Mouse (Mus musculus) 416B (cell line): ENCODE measurements around the gene Cers1.

Source experiments
- DNase-seq: peaks from one replicate; pipeline ENCODE4 v3.0.0; 2011; ENCODE audit warnings: low read depth

Cers1 gene

DNA sequence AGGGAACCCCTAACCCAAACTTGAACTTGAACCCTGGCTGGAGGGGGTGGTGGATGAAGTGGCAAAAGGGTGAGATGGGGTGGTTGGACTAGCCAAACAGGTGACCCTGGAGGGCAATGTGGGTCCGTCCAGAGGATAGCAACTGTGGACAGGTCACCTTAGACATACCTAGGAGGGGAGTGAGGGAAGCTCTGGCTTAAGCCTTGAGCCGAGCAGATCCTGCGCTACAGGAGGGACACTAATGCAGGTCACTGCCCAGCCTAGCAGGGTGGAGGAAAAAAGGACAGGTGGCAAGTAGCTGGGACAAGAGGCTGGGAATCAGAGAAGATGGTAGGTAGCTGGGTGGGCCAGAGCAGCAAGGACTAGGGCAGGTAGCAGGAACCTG is 36.4 kb downstream of the Cers1 start:
- no peak for DNase-seq

DNA sequence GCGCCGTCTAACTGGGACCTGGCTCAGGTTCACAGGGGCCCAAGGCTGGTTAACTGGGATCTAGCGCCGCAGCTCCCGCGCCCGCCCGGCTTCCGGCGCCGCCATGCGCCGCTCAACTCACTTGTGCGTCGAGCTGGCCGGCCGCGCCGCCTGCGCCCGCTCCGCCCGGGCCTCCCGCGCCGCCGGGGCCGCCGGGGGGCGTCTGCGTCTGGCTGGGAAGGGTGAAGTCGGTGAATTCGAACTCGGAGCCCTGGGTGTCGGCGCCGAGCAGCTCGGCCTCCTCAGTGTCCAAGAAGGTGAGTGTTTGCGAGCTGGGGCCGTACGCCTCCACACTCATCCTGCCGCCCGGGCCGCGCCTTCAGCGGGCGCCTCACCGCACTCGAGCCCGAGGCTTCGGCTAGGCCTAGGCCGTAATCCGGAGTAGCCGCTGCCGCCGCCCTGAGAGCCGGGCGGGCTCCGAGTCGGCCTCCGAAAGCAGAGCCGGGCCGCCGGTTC is 37.1 kb downstream of the Cers1 start:
- no peak for DNase-seq

DNA sequence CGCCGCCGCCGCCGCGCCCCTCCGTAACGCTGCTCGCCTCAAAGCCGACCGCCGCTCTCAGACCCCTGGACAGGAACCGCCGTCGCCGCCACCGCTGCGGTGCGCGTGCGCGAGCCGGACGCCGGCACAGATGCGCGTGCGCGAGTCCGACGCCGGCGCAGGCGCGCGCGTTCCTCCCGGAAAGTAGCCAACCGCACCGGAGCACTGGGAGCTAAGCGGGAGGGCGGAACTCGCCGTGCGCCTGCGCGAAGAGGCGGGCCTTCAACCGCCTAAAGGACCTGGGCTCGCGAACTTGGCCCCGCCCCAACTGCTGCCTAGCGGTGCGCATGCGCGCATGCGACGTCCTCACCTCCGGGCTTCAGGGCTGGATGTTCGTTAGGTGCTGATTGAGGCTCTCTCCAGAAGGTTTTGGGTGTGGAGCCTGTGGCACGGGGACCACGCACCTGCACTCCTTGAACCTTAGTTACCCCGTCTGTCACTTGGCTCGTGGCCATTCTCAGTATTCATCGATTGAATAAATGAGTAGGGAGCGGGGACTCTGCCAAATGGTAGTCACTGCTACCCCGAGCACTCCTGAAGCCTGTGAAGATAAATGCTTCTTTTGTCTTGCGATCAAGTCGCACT is 37.7 kb downstream of the Cers1 start, which contains the start of gene Upf1:
Gene Upf1, minus strand, starts transcription at position 85 of the 624 bp plus-strand sequence.
- DNase-seq: peak; percentile 98

DNA sequence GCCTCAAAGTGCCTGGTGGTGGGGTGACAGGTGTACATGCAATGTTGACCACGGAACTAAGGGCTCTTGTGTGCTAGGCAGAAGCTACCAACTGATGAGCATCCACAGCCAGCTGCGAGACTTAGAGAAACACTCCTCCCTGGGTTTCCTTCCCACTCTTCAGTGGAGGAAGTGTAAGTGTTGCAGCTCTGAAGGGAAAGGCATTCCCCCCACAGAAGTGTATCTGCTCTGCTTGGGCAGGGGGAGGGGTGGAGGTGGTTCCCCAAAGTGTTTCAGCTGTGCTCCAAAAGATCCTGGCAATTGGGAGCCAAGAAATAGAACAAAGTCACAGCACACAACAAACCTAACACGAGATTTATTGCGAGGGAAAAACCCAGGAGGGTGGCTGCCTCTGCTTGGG is 38.4 kb downstream of the Cers1 start:
- peak; percentile 49 for DNase-seq

DNA sequence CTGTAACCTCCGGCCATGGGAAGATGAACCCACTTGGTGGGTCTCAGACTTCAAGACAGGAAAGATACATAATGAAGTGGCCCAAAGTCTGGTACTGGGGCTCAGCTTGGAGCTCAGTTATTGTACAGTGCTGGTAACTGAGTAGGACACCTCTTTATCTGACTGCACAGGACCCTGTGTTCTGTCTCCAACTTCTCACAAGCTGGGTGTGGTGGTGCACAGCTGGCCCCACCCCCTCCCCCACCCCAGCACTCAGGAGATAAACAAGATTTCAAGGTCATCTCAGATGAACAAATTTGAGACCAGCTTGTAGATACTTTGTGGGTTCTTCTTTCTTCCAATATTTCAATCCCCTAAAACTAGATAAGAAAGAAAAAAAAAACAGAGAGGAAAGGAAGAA is 40.5 kb downstream of the Cers1 start:
- peak; percentile 28 for DNase-seq

DNA sequence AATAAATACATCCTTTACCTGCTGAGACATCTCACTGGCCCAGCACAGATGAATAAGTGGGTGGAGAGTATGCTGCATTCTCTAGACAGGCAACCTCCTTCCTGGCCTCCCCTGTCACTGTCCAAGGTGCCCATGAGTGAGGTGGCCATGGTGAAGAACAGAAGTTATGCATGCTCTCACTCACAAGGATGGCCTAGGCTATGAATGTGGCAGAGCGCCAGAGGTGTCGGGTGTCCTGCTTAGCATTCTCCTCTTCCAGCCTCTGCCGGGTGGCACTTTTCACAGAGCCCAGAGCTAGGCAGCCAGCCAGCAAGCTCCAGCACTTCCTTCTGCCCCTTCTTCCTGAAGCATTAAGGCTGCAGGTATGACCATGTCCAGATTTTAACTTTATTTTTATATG is 43.8 kb downstream of the Cers1 start:
- DNase-seq: peak; percentile 69

DNA sequence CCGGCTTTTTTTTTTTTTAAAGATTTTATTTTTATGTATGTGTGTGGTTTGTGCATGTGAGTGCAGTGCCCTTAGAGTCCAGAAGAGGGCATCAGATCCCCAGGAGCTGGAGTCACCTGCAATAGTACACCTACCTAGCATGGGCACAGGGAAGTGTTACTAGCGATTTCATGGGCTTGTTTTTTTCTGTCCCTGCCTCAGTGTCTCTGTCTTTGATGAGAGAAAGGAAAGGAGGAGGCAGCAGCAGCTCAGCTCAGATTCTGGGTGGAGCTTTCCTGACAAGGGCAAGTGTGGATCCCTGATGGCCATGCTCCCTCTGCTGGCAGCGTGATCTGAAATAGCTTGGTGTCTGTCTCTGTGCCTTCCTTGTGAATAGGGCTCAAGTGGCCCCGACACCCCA is 45.2 kb downstream of the Cers1 start:
- DNase-seq: peak; percentile 62

DNA sequence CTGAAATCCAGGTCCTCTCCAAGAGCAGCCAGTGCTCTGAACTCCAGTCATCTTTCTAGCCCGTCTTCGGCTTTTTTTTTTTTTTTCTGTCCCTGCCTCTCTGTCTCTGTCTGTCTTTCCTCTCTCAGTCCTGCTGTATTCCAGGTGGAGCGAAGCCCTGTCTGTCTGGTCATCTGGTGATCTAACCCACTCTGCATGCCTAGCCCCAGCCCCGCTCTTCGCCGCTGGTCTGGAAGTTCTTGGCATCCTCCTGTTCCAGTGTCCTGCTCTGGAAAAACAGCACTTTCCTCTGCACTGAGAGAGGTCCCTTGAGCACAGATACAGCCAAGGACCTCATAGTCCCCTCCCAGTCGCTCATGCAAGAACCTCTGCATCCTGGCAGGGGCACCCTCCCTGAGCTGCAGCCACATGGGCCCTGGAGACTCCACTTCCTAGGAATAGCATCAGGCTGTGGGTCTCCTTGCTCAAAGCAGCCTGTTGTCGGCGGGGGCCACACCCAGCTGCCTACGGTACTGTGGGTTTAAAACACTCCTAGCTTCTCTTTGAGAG is 46.0 kb downstream of the Cers1 start:
- DNase-seq: no peak

DNA sequence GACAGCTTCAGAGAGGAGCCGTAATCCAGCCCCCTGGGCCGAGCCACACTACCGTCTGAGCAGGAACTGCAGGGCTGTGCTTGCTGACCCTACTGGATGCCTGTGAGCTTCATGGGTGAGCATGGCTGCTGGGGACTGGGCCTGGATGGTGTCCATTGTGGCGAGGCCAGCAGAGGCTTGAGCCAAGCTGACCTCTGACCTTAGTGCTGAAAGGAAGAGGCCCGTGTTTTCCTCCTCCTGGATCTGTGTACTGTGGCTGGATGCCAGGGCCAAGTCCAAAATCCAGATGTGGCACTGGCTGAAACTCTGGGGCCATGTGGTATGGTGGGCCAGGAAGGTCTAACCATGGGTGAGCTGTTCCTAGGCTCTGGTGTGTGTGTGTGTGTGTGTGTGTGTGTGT is 48.5 kb downstream of the Cers1 start:
- no peak for DNase-seq

DNA sequence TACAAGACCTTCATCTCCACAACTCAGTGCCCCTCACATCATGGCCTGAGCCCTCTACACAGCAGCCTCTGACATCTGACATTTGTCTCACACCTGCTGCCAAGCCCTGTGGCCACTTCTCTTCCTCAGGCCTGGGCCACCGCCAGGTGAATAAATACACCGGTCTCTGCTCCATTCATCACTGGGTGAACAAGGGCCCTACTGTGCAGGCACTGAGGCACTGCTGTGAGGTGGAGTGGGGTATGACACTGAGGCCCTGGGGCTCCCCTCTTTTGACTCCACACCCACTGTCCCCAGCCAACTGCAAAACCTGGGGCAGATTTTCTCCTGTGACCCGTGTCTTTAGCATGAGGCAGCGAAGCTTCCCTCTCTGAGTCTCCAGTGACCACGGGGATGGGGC is 51.0 kb downstream of the Cers1 start:
- no peak for DNase-seq

DNA sequence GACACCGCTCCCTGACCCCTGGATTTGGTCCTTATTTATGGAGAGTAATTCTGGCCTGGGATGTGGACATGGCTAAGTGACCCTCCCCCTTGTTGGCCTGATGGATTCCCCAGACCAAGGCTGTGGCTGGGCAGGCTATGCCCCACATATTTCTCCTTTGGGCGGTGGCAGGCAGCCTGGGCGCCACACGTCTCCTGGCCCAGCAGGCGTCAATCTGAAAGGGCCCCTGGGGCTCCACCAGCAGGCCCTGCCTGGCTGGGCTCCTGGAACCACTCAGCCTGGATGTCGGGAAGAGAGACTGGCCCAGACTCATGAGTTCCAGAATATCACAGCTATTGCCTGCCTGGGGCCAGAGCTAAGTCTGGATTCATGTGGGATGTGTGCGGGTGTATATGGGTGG is 54.9 kb downstream of the Cers1 start:
- no peak for DNase-seq

DNA sequence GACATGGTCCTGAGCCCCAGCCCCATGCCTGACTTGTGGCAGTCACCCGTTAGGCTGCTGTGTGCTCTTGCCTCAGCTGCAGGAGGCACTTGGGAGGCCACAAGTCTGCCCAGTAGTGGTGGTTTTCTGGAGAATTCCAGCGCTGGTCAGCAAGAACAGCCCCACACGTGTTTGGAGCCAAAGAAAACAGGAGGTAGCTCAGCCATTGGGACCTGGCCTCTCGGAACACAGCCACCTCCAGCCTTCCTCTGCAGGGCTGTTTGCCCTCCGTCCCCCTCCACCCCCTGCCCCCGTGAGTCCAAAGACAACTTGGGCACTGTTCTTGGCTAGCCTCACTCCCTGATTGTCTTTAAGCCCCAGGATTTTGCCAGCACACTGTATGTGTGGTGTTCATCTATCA is 56.4 kb downstream of the Cers1 start:
- no peak for DNase-seq

DNA sequence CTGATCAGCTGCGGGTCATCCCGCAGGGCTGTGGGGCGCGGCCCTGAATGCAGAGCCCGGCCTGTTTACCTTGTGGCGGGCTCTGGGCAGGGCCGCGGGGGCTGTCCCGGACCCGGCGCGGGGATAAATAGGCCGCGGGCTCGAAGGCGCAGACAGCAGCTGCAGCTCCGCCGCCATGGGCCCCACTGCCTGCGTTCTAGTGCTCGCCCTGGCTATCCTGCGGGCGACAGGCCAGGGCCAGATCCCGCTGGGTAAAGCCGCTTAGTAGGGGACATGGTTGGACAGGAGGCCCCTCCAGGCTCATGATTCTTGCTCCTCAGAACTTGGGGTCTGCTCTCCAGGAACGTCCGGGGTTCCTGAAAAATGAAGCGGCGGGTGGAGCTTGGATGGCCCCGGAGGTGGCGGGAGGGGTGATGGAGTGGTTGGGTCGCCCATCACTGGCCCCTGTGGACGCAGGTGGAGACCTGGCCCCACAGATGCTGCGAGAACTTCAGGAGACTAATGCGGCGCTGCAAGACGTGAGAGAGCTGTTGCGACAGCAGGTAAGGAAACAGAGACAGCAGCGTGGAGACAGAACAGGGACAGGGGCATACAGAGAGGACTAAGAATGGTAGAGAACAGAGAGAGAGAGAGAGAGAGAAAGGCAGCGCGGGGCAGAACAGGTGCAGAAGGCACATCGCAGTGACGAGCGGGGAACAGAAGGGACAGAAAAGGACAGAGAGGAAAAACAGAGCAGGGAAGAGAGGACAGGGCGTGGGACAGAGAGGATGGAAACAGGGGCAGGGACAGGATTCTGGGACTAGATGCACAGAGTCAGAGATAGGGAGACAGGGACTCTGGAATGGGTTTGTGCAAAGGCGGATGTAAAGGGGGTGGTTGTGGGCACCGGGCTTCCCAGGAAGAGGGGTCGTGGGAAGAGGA is 58.1 kb downstream of the Cers1 start, which contains the start of gene Comp:
Gene Comp, plus strand, starts transcription at position 162 of the 921 bp plus-strand sequence.
- DNase-seq: no peak

DNA sequence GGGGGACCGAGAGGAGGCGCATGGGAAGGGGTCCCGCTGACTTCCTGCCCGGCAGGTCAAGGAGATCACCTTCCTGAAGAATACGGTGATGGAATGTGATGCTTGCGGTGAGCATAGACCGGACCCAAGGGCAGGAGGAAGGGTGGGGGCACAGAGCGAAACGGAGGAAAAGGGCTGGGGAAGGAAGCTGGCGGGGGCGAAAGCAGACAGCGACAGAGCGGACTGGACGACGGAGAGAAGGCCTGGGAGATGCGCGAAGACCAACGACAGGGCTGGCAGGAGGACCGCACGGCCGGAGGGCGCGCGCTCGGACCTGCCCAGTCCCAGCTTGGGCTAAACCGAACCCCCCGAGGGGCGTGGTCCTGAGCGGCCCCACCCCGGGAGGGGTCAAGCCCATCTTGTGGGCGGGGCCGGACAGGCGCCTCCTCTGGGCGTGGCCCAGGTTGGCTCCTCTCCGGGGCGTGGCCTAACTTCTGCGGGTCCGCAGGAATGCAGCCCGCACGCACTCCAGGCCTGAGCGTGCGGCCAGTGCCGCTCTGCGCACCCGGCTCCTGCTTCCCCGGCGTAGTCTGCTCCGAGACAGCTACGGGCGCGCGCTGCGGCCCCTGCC is 58.8 kb downstream of the Cers1 start:
- no peak for DNase-seq

DNA sequence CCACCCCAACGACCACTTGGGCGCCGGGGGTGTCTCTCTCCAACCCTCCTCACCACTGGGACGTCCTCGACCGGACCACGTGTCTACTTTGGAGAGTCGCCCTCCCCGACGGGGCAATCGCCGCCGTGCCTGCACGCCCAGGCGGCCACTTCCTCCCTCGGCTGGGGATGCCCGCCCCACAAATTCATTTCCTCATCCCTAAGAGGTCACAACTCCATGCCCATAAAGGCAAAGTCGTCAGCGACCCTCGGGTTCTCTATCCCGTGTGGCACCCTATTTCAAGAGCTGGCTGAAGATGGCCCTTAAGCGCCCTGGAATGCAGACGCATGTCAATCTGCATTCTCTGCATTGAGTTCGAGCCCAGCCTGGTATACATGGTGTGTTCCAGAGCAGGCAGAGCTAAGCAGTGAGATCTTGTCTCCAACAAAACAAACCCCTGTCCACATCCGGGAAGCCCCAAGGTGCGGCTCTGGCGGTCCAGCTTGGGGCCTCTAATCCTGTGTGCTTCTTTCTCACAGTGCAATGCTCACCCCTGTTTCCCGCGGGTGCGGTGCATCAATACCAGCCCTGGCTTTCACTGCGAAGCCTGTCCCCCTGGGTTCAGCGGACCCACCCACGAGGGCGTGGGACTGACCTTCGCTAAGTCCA is 59.8 kb downstream of the Cers1 start:
- DNase-seq: no peak

DNA sequence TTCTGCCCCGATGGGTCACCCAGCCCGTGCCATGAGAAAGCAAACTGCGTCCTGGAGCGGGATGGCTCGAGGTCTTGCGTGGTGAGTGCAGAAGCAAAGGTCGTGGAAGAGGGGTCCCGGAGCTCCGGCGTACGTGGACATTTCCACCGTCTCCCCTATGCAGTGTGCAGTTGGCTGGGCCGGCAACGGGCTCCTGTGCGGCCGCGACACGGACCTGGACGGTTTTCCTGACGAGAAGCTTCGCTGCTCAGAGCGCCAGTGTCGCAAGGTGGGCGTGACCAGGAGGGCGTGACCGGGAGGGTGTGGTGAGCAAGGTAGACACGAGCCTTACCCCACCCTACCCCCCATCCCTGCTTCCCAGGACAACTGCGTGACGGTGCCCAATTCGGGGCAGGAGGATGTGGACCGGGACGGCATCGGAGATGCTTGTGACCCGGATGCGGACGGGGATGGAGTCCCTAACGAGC is 60.7 kb downstream of the Cers1 start:
- DNase-seq: no peak

DNA sequence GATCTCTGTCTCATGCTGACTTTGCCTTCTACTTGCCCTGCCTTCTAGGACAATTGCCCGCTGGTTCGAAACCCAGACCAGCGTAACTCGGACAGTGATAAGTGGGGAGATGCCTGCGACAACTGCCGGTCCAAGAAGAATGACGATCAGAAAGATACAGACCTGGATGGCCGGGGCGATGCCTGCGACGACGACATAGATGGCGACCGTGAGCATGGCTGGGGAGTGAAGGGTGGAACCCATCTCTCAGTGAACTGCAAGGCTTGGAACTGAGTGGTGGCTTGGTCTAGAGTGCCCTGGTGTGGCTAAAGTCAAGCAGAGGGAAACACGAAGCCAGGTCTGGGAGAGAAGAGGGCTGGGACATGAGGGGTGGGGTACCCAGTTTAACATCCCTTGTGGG is 61.5 kb downstream of the Cers1 start:
- DNase-seq: no peak

DNA sequence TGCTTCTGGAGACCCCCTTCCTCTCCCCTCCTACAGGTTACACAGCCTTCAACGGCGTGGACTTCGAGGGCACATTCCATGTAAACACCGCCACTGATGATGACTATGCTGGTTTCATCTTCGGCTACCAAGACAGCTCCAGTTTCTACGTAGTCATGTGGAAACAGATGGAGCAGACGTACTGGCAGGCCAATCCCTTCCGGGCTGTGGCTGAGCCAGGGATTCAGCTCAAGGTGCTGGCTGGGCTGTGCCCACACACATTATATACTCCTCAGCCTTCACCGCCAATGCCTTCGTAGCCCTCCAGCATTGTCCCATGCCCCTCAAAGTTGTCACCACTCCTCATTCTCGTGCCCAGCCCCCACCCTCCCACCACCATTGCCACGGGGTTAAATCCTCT is 64.5 kb downstream of the Cers1 start:
- DNase-seq: no peak
